Mouse (Mus musculus) limb, embryonic 10.5 days (tissue): ENCODE measurements around the gene Gm42906. TPM values are rescaled to one million over a fixed set of nuclear protein-coding genes. Genes with fewer than 3 reads are reported as not detected.

ENCODE experiments used
- DNase-seq: peaks from one replicate; pipeline ENCODE4 v3.0.0-alpha.2; 2017; ENCODE audit warnings: low spot score
- H3K27ac ChIP-seq: fragments of 300-500 bp; sonication (generic); 2 replicates; pipeline ENCODE4 v1.5.1; 2016; ENCODE audit warnings: mild to moderate bottlenecking
- H3K27me3 ChIP-seq: fragments of 300-500 bp; sonication (generic); 2 replicates; pipeline ENCODE4 v1.6.1; 2016; ENCODE audit warnings: low read depth, mild to moderate bottlenecking; ENCODE audit not compliant: poor library complexity, severe bottlenecking
- H3K36me3 ChIP-seq: fragments of 300-500 bp; sonication (generic); 2 replicates; pipeline ENCODE4 v1.6.1; 2016; ENCODE audit warnings: mild to moderate bottlenecking, moderate library complexity
- H3K4me1 ChIP-seq: fragments of 300-500 bp; sonication (generic); 2 replicates; pipeline ENCODE4 v1.6.1; 2016
- H3K4me3 ChIP-seq: fragments of 300-500 bp; sonication (generic); 2 replicates; pipeline ENCODE4 v1.5.1; 2016; ENCODE audit warnings: mild to moderate bottlenecking, moderate library complexity
- H3K9me3 ChIP-seq: fragments of 300-500 bp; sonication (generic); replicated peaks from 2 replicates; pipeline ENCODE4 v1.6.1; 2016; ENCODE audit warnings: mild to moderate bottlenecking
- WGBS: fragments of 180-500 bp; shearing (Covaris S2); methylation state at CpG from one replicate; pipeline ENCODE4 v1.1.7; 2016; 5-methylcytosine and 5-hydroxymethylcytosine counted together
- polyA plus RNA-seq: library from polyadenylated mRNA; unstranded; fragments of >200 nt; fragmentation: Nextera tagmentation; extraction: Ambion mirVana; gene quantifications from 2 replicates; pipeline ENCODE4 v1.2.1, GENCODE M21; 2016

Gene Gm42906
- polyA plus RNA-seq, 1 experiment from 2014 or later, result not detected

DNA sequence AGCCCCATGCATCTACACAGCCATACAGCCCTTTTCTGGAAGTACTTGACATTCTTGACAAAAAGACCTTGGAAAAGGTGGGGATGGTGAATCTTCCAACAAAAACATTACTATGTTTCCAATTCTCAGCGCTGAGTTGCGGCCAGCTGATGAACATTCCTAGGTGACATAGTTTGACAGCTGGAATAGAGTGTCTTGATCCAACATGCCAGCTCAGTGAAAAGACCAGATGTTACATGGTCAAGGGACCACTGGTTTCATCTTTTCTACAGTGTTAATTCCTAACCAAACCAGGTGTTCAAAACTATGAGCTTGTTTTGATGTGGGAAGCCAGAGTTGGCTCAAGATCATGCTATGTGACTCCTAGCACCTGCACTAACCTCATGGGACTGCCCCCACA is 48.8 kb downstream of the Gm42906 start:
- H3K9me3 ChIP-seq, result no peaks in the 10 kb centered on the region
- no peak for DNase-seq
- no peaks in the 10 kb centered on the region for H3K27me3 ChIP-seq
- WGBS, result 81% methylated on average over 2 of the region's 2 CpGs
- no peaks in the 10 kb centered on the region for H3K4me1 ChIP-seq
- H3K36me3 ChIP-seq, result no peaks in the 10 kb centered on the region
- no peak overlapping the region for H3K4me3 ChIP-seq
- H3K27ac ChIP-seq, result no peak overlapping the region

DNA sequence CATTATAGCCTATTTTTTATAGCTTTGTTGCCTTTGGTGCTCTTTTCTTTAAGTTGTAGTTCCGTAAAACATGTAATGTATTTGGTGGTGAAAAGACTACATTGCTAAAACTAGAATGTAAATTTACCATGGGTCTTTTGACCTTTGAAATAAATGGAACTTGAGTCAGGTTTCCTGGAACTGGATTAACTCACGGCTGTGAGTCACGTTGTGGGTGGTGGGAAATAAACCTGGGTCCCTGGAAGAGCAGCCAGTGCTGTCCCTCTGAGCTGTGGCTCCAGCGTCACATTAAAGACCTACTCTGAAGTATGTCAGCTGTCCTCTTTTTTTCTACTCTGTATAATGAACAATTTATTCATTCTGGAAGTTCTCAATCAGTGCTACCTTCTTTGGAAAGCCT is 51.0 kb downstream of the Gm42906 start:
- Histone ChIP-seq H3K36me3 (no peaks in the 10 kb centered on the region), H3K9me3 (no peaks in the 10 kb centered on the region), H3K4me3 (no peak overlapping the region), H3K27me3 (no peaks in the 10 kb centered on the region), H3K27ac (no peak overlapping the region), H3K4me1 (no peaks in the 10 kb centered on the region)
- 86% methylated on average over 4 of the region's 4 CpGs for WGBS
- DNase-seq, result no peak

DNA sequence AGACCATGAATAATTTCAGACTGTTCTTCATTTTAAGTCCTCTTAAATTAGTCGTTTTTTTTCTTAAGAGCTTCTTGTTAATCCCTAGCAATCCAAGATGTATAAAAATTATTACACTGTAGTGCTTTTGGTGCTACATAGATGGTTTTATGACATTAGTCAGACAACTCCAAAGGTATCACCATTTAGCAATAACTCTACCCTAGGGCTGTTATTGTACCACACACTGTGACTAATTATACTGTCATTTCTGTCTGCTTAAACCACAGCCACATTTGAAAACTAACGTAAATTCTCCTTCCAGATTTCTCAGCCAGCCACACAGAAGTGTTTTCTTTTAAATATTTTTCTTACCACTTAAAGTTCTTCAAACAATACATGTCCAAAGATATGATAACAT is 53.1 kb downstream of the Gm42906 start:
- H3K27ac ChIP-seq, result no peak overlapping the region
- H3K4me1 ChIP-seq, result no peaks in the 10 kb centered on the region
- H3K9me3 ChIP-seq, result no peaks in the 10 kb centered on the region
- no peaks in the 10 kb centered on the region for H3K36me3 ChIP-seq
- WGBS, result 74% methylated on average over 2 of the region's 2 CpGs
- no peak for DNase-seq
- no peaks in the 10 kb centered on the region for H3K27me3 ChIP-seq
- H3K4me3 ChIP-seq, result no peak overlapping the region

DNA sequence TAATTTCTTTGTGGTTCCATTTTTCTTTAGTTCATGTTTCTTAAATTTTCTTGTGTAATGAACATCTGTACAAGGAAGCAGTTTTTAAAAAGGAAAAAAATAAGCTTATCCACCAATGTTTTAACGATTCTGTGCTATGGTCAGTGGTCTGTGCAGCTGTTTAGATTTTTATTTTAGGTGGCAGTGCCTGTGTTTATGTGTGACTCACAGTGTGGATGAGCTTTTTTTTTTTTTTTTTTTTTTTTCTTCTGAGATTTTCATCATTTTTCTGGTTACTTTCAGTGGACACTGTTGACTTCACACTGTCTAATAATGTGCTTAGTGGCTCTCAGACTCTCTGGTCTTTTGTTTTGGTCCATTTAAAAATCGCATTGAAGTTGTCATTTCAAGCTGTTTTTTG is 56.8 kb downstream of the Gm42906 start:
- WGBS, result 91% methylated on average over 2 of the region's 2 CpGs

DNA sequence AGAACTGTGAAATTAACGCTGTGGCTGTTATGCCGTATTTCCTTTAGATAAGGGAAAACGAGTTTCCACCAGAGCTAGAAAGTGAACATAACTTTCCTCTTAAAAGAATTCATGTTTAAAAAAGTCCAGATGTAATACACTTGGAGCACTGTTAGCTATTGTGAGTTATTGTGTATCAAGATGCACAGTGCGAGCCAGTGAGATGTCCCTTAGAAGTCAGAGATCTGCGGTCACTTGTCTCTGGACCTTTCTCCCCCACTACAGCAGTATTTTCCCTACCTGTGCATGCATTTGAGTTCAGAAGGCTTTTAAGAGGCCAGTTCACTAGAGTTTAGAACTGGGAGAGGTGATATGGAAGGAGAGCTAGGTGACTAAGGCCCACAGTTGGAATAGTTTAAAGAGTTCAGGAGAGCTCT is 58.6 kb downstream of the Gm42906 start:
- peak overlapping the region; percentile 61 for H3K4me3 ChIP-seq
- DNase-seq, result no peak
- peak overlapping the region; percentile 97 for H3K27ac ChIP-seq
- H3K36me3 ChIP-seq, result no peaks in the 10 kb centered on the region
- WGBS, result 63% methylated on average over 5 of the region's 5 CpGs
- H3K9me3 ChIP-seq, result no peaks in the 10 kb centered on the region
- no peaks in the 10 kb centered on the region for H3K27me3 ChIP-seq
- peaks cover 11% of the 10 kb centered on the region; the same call in 1 of the 2 replicates for H3K4me1 ChIP-seq

More for the DNA sequence above, 56.8 kb downstream of the Gm42906 start:
- no peaks in the 10 kb centered on the region for H3K36me3 ChIP-seq
- H3K27me3 ChIP-seq, result no peaks in the 10 kb centered on the region
- H3K27ac ChIP-seq, result no peak overlapping the region
- DNase-seq, result no peak
- peaks cover 11% of the 10 kb centered on the region; the same call in 1 of the 2 replicates for H3K4me1 ChIP-seq
- H3K9me3 ChIP-seq, result no peaks in the 10 kb centered on the region
- no peak overlapping the region for H3K4me3 ChIP-seq

DNA sequence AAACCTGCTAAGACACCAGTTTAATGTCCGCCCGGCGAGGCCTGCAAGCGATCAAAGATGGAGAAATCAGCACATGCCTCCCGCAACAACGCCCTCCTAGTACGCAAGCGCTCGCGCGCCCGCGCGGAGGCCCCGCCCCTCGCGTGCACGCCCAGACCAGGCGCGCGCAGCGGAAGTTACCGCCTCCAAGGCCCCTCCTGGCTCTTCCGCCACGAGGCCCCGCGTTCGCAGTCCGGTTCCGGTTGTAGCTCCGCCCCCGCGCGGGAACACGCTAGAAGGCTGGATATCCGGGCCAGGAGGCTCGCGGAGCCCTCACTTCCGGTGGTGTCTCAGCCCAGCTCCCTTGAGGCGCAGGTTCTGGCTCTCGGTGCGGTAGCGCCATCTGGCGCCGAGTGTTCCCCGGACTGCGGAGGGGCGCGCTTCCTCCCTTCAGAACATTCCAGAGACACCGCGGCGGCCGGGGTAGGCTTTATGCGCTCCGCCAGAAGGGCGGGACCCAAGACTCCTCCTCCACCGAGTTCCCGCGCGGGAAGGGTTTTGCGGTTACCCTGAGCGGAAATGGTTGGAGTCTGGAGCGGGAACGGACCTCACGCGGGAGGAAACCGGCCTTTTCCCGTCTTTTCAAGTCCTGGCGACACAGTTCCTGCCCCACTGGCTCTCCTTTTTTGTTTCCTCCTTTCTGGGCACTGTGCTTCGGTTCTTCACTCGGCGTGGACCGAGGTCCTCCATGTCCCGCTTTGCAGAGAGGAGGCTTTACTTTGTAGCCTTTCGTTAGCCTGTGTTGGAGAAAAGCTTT is 59.4 kb downstream of the Gm42906 start:
- peak overlapping the region; percentile 61 for H3K4me3 ChIP-seq
- H3K27me3 ChIP-seq, result no peaks in the 10 kb centered on the region
- DNase-seq, result peak; percentile 100
- no peaks in the 10 kb centered on the region for H3K36me3 ChIP-seq
- no peaks in the 10 kb centered on the region for H3K9me3 ChIP-seq
- peak overlapping the region; percentile 97 for H3K27ac ChIP-seq
- peaks cover 11% of the 10 kb centered on the region; the same call in 1 of the 2 replicates for H3K4me1 ChIP-seq
- WGBS, result under 1% methylated on average over 75 of the region's 75 CpGs

DNA sequence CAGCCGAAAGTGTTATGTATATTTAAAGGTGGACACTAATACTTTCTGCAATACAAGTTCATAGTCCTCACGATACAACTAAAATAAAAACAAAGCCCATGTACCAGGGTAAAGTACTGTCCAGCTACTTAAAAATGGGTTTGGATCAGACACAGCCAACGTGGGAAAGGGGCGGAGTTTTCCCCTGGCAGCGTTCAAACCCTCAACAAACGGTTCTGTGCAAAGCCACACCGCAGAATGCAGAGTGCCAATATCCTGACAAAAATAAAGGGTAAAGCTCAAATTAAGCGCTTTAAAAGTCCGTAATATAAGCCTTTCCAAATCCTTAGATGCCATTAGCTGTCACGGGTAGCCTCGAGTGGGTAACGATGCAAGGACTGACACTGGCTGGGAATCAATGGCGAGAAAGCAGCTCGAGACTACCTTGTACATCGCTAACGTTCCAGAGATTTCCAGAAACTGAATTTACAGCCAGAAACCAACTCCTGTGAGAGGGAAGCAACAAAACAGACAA is 60.0 kb downstream of the Gm42906 start:
- H3K9me3 ChIP-seq, result no peaks in the 10 kb centered on the region

DNA sequence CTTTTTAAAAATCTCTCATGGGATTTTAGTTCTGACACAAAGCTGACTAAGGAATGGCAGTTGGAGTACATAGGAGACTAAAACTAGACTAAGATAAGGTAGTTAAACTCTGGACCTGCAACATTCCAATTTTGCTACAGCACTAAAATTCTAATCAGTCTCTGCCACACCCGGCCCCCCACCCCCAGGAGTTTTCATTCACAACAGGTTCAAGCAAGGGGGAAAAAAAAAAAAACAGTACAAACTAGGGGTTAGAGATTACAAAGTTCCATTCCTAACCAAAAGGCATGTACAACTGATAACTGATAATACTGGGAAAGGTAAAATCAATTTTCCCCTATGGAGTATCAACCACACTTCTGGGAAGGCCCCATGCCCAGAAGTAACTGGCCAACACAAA is 60.6 kb downstream of the Gm42906 start:
- Histone ChIP-seq H3K4me3 (peak overlapping the region; percentile 61), H3K36me3 (no peaks in the 10 kb centered on the region), H3K27me3 (no peaks in the 10 kb centered on the region), H3K9me3 (no peaks in the 10 kb centered on the region), H3K27ac (peak overlapping the region; percentile 97), H3K4me1 (peaks cover 11% of the 10 kb centered on the region; the same call in 1 of the 2 replicates)
- DNase-seq, result no peak
- 96% methylated on average over 1 of the region's 1 CpGs for WGBS

More for the DNA sequence above, 60.0 kb downstream of the Gm42906 start:
- DNase-seq, result no peak
- Histone ChIP-seq H3K27ac (peak overlapping the region; percentile 97), H3K4me1 (peaks cover 11% of the 10 kb centered on the region; the same call in 1 of the 2 replicates), H3K27me3 (no peaks in the 10 kb centered on the region), H3K36me3 (no peaks in the 10 kb centered on the region), H3K4me3 (peak overlapping the region; percentile 61)
- 12% methylated on average over 16 of the region's 16 CpGs for WGBS

DNA sequence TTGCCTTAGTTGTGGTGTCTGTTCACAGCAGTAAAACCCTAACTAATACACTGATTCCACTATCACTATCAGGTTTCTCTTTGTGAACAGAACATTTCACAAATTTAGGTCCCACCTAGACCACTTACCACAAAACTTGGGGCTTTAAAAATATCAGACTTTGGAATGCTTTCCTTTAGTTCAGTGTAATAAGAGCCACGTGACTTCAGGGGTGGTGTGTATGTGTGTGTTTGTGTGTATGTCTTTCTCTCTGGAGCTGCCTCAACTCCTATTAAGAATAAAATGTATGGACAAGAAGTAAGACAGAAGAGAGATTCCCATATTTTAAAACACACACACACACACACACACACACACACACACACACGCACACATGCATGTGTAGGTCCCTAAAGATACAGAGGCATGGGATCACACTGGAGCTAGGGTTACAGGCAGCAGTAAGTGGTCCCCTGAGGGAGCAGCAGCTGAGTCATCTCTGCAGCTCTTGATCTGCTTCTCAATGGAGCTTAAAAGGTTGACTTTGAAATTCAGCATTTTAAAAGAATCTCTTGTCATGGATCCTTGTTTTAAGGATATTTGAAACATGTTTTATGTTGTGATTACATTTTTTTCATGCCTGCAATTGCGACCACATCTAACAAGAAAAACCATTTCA is 64.5 kb downstream of the Gm42906 start:
- 84% methylated on average over 3 of the region's 3 CpGs for WGBS
- Histone ChIP-seq H3K27me3 (no peaks in the 10 kb centered on the region), H3K27ac (no peak overlapping the region), H3K4me3 (no peak overlapping the region), H3K36me3 (no peaks in the 10 kb centered on the region), H3K4me1 (peaks cover 7% of the 10 kb centered on the region; the same call in 1 of the 2 replicates), H3K9me3 (no peaks in the 10 kb centered on the region)
- DNase-seq, result no peak

DNA sequence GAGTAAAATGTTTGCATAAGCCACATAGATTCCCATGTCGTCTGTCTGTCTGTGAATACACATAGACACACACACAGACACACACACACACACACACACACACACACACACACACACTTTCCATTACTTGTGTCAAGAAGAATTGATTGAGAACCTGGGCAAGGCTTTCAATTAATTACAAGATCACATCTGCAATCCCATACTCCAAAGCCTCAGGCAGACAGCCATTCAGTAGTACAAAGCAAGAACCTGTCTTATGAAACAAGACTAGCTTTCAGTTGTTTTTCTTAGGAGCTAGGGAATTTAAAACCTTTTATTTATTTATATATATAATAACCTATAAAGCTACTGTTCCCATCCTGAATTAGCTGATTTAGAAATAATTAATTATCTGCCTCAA is 78.3 kb downstream of the Gm42906 start:
- Histone ChIP-seq H3K36me3 (no peaks in the 10 kb centered on the region), H3K4me1 (no peaks in the 10 kb centered on the region)

DNA sequence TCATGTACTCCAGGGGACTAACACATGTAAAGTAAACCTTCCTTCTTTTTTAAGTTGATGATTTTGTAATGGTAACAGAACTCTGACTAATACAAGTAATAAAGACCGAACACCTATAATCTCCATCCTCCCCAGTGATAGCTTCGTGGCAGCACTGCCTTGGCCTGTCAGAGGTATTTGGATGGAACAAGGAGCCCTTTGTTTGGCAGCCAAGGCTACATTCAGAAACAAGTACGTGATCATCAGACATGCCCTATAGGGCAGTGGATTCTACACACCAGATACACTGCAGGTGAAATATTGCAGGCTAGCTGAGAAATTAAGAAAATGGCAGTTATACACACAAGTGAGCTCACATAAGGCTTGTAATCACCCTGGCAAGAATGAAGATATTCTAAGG is 79.5 kb downstream of the Gm42906 start:
- H3K9me3 ChIP-seq, result no peaks in the 10 kb centered on the region

More for the DNA sequence above, 78.3 kb downstream of the Gm42906 start:
- no peak overlapping the region for H3K27ac ChIP-seq
- 88% methylated on average over 1 of the region's 1 CpGs for WGBS
- no peak for DNase-seq
- no peaks in the 10 kb centered on the region for H3K9me3 ChIP-seq
- H3K4me3 ChIP-seq, result no peak overlapping the region
- H3K27me3 ChIP-seq, result no peaks in the 10 kb centered on the region

DNA sequence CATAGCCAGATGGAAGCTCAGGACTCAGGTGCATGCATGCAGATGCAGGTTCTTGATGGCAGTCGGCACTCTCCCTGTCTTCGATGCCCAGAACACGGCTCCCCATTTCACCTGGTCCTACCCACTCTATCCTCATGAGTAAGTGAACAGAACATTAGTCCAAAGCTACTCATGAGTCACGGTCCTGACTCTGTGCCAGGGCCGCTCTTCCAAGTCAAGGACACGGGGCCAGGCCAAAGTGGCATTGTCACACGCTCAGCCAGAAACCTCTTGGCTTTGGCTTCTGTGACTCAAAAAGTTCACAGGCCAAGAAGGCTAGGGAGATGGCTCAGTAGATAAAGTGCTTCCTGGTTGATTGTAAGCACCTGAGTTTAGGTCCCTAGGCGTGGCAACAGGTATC is 81.3 kb downstream of the Gm42906 start:
- Histone ChIP-seq H3K27ac (no peak overlapping the region), H3K4me1 (no peaks in the 10 kb centered on the region), H3K27me3 (no peaks in the 10 kb centered on the region), H3K9me3 (no peaks in the 10 kb centered on the region), H3K36me3 (no peaks in the 10 kb centered on the region), H3K4me3 (no peak overlapping the region)
- DNase-seq, result no peak
- WGBS, result 94% methylated on average over 8 of the region's 8 CpGs

More for the DNA sequence above, 79.5 kb downstream of the Gm42906 start:
- 84% methylated on average over 3 of the region's 3 CpGs for WGBS
- H3K36me3 ChIP-seq, result no peaks in the 10 kb centered on the region
- DNase-seq, result no peak
- H3K27me3 ChIP-seq, result no peaks in the 10 kb centered on the region
- no peaks in the 10 kb centered on the region for H3K4me1 ChIP-seq
- no peak overlapping the region for H3K27ac ChIP-seq
- H3K4me3 ChIP-seq, result no peak overlapping the region

DNA sequence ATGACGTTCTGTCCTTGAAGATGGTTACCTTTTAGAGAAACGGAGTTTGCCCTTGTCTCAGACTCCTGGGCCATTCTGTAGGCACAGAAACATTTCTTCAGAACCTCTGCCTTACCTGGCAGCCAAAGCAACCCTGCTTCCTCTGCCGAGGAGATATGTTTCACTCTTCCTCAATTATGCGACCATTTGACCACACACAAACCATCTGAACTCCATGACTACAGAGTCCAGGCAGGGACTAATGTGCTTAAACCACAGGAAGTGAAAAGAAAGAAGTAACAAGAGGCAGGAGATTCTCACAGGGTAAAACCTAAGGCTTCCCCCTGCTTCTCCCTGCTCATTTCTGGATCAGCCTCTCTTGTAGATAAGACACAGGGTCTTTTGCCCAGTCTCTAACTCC is 83.2 kb downstream of the Gm42906 start:
- H3K27me3 ChIP-seq, result no peaks in the 10 kb centered on the region
- peaks cover 5% of the 10 kb centered on the region for H3K4me1 ChIP-seq
- no peaks in the 10 kb centered on the region for H3K36me3 ChIP-seq
- H3K9me3 ChIP-seq, result no peaks in the 10 kb centered on the region
- WGBS, result 84% methylated on average over 4 of the region's 4 CpGs
- H3K27ac ChIP-seq, result no peak overlapping the region
- H3K4me3 ChIP-seq, result no peak overlapping the region
- DNase-seq, result no peak
